Mouse (Mus musculus): ENCODE results near the gene Abca13. TPM values are rescaled to one million over a fixed set of nuclear protein-coding genes. Genes with fewer than 3 reads are reported as not detected.
"Not testable (repeated sequence)": the region's sequence is repeated elsewhere in the genome, so short reads cannot be mapped to it uniquely, and the experiment has no call there.

Abca13 gene
- polyA plus RNA-seq, 1 experiment, result not detected

GRCm38 (mm10) chr11:9347724-9348123 lies 156.0 kb downstream of the Abca13 start:
- H3K27me3 ChIP-seq (ENCODE audit: control insufficient read depth, insufficient read depth, low read length, poor library complexity, severe bottlenecking), result no peaks in the 10 kb centered on the region
- H3K27ac ChIP-seq (ENCODE audit: insufficient read depth, low read length), result no peak overlapping the region
- TF ChIP-seq EP300 (IDR thresholded peaks at IDR 0.05; ENCODE audit: insufficient read depth, low read depth, low read length), result no peak
- peak; percentile 48 for TF ChIP-seq CTCF (IDR thresholded peaks at IDR 0.05; ENCODE audit: low read depth, low read length)
- no peak overlapping the region for H3K4me3 ChIP-seq (ENCODE audit: low read depth, low read length)
- no peaks in the 10 kb centered on the region for H3K36me3 ChIP-seq (ENCODE audit: control insufficient read depth, insufficient read depth, low read length, poor library complexity, severe bottlenecking)
- H3K9ac ChIP-seq (ENCODE audit: low read depth, poor library complexity, severe bottlenecking), result no peak overlapping the region
- H3K9me3 ChIP-seq (replicated peaks; ENCODE audit: control insufficient read depth, insufficient read depth, low read length, poor library complexity, severe bottlenecking), result no peaks in the 10 kb centered on the region
- H3K4me1 ChIP-seq (ENCODE audit: control insufficient read depth, insufficient read depth, low read length), result no peaks in the 10 kb centered on the region

GRCm38 (mm10) chr11:9373160-9373559 lies 181.4 kb downstream of the Abca13 start:
- Histone ChIP-seq H3K27me3 (ENCODE audit: control insufficient read depth, insufficient read depth, low read length, poor library complexity, severe bottlenecking) (no peaks in the 10 kb centered on the region), H3K9ac (ENCODE audit: low read depth, poor library complexity, severe bottlenecking) (no peak overlapping the region), H3K4me1 (ENCODE audit: control insufficient read depth, insufficient read depth, low read length) (no peaks in the 10 kb centered on the region), H3K27ac (ENCODE audit: insufficient read depth, low read length) (no peak overlapping the region), H3K36me3 (ENCODE audit: control insufficient read depth, insufficient read depth, low read length, poor library complexity, severe bottlenecking) (no peaks in the 10 kb centered on the region), H3K4me3 (ENCODE audit: low read depth, low read length) (no peak overlapping the region), H3K9me3 (replicated peaks; ENCODE audit: control insufficient read depth, insufficient read depth, low read length, poor library complexity, severe bottlenecking) (no peaks in the 10 kb centered on the region)
- no peak for TF ChIP-seq EP300 (IDR thresholded peaks at IDR 0.05; ENCODE audit: insufficient read depth, low read depth, low read length)
- TF ChIP-seq POLR2A (IDR thresholded peaks at IDR 0.05; ENCODE audit: insufficient read depth, low read length), result no peak
- TF ChIP-seq CTCF (IDR thresholded peaks at IDR 0.05; ENCODE audit: low read depth, low read length), result no peak

GRCm38 (mm10) chr11:9374426-9374825 lies 182.7 kb downstream of the Abca13 start:
- H3K27me3 ChIP-seq (ENCODE audit: control insufficient read depth, insufficient read depth, low read length, poor library complexity, severe bottlenecking); H3K9ac ChIP-seq (ENCODE audit: low read depth, poor library complexity, severe bottlenecking); H3K36me3 ChIP-seq (ENCODE audit: control insufficient read depth, insufficient read depth, low read length, poor library complexity, severe bottlenecking); H3K27ac ChIP-seq (ENCODE audit: insufficient read depth, low read length); H3K9me3 ChIP-seq (replicated peaks; ENCODE audit: control insufficient read depth, insufficient read depth, low read length, poor library complexity, severe bottlenecking); H3K4me3 ChIP-seq (ENCODE audit: low read depth, low read length); H3K4me1 ChIP-seq (ENCODE audit: control insufficient read depth, insufficient read depth, low read length): not testable (repeated sequence)

- Histone ChIP-seq H3K9ac (ENCODE audit: low read depth, poor library complexity, severe bottlenecking) (no peak overlapping the region), H3K4me3 (ENCODE audit: low read depth, low read length) (no peak overlapping the region)
These were observed 196.8 kb downstream of the Abca13 start for GRCm38 (mm10) chr11:9388520-9388919.

GRCm38 (mm10) chr11:9416946-9417345 lies 225.2 kb downstream of the Abca13 start:
- Histone ChIP-seq H3K9ac (ENCODE audit: low read depth, poor library complexity, severe bottlenecking) (no peak overlapping the region), H3K36me3 (ENCODE audit: control insufficient read depth, insufficient read depth, low read length, poor library complexity, severe bottlenecking) (no peaks in the 10 kb centered on the region)
- TF ChIP-seq EP300 (IDR thresholded peaks at IDR 0.05; ENCODE audit: insufficient read depth, low read depth, low read length) (no peak), POLR2A (IDR thresholded peaks at IDR 0.05; ENCODE audit: insufficient read depth, low read length) (no peak), CTCF (IDR thresholded peaks at IDR 0.05; ENCODE audit: low read depth, low read length) (no peak)

More at GRCm38 (mm10) chr11:9388520-9388919, 196.8 kb downstream of the Abca13 start:
- no peaks in the 10 kb centered on the region for H3K9me3 ChIP-seq (replicated peaks; ENCODE audit: control insufficient read depth, insufficient read depth, low read length, poor library complexity, severe bottlenecking)
- H3K36me3 ChIP-seq (ENCODE audit: control insufficient read depth, insufficient read depth, low read length, poor library complexity, severe bottlenecking), result no peaks in the 10 kb centered on the region
- H3K27ac ChIP-seq (ENCODE audit: insufficient read depth, low read length), result no peak overlapping the region
- TF ChIP-seq EP300 (IDR thresholded peaks at IDR 0.05; ENCODE audit: insufficient read depth, low read depth, low read length) (no peak), CTCF (IDR thresholded peaks at IDR 0.05; ENCODE audit: low read depth, low read length) (no peak), POLR2A (IDR thresholded peaks at IDR 0.05; ENCODE audit: insufficient read depth, low read length) (no peak)
- H3K27me3 ChIP-seq (ENCODE audit: control insufficient read depth, insufficient read depth, low read length, poor library complexity, severe bottlenecking), result no peaks in the 10 kb centered on the region
- H3K4me1 ChIP-seq (ENCODE audit: control insufficient read depth, insufficient read depth, low read length), result no peaks in the 10 kb centered on the region

GRCm38 (mm10) chr11:9420205-9420604 lies 228.5 kb downstream of the Abca13 start:
- TF ChIP-seq EP300 (IDR thresholded peaks at IDR 0.05; ENCODE audit: insufficient read depth, low read depth, low read length) (no peak), POLR2A (IDR thresholded peaks at IDR 0.05; ENCODE audit: insufficient read depth, low read length) (no peak), CTCF (IDR thresholded peaks at IDR 0.05; ENCODE audit: low read depth, low read length) (no peak)

More at GRCm38 (mm10) chr11:9416946-9417345, 225.2 kb downstream of the Abca13 start:
- no peak overlapping the region for H3K27ac ChIP-seq (ENCODE audit: insufficient read depth, low read length)
- H3K4me1 ChIP-seq (ENCODE audit: control insufficient read depth, insufficient read depth, low read length), result no peaks in the 10 kb centered on the region
- H3K4me3 ChIP-seq (ENCODE audit: low read depth, low read length), result no peak overlapping the region
- no peaks in the 10 kb centered on the region for H3K9me3 ChIP-seq (replicated peaks; ENCODE audit: control insufficient read depth, insufficient read depth, low read length, poor library complexity, severe bottlenecking)
- no peaks in the 10 kb centered on the region for H3K27me3 ChIP-seq (ENCODE audit: control insufficient read depth, insufficient read depth, low read length, poor library complexity, severe bottlenecking)

More at GRCm38 (mm10) chr11:9420205-9420604, 228.5 kb downstream of the Abca13 start:
- H3K4me3 ChIP-seq (ENCODE audit: low read depth, low read length), result no peak overlapping the region
- no peak overlapping the region for H3K9ac ChIP-seq (ENCODE audit: low read depth, poor library complexity, severe bottlenecking)
- no peaks in the 10 kb centered on the region for H3K9me3 ChIP-seq (replicated peaks; ENCODE audit: control insufficient read depth, insufficient read depth, low read length, poor library complexity, severe bottlenecking)
- H3K27ac ChIP-seq (ENCODE audit: insufficient read depth, low read length), result no peak overlapping the region
- no peaks in the 10 kb centered on the region for H3K4me1 ChIP-seq (ENCODE audit: control insufficient read depth, insufficient read depth, low read length)
- H3K36me3 ChIP-seq (ENCODE audit: control insufficient read depth, insufficient read depth, low read length, poor library complexity, severe bottlenecking), result no peaks in the 10 kb centered on the region
- no peaks in the 10 kb centered on the region for H3K27me3 ChIP-seq (ENCODE audit: control insufficient read depth, insufficient read depth, low read length, poor library complexity, severe bottlenecking)
